Mouse (Mus musculus) forebrain, postnatal 0 days (tissue): ENCODE measurements around the gene Prr13. TPM values are rescaled to one million over a fixed set of nuclear protein-coding genes. Genes with fewer than 3 reads are reported as not detected.
A peak's percentile ranks its signal among the peaks of the same experiment; 100 is the strongest.

ENCODE experiments used
- ATAC-seq: fragments of 200-750 bp; cut with Nextera tagmentation; 2 replicates; pipeline ENCODE4 v1.8.0; 2017; ENCODE audit warnings: mild to moderate bottlenecking, moderate library complexity
- DNase-seq: peaks from one replicate; pipeline ENCODE4 v3.0.0-alpha.2; 2015
- H3K27ac ChIP-seq: fragments of 300-500 bp; sonication (generic); 2 replicates; pipeline ENCODE4 v1.5.1; 2014; ENCODE audit warnings: low read depth, mild to moderate bottlenecking, antibody characterized with exemption, low read length, moderate library complexity, mixed read lengths
- H3K27me3 ChIP-seq: fragments of 300-500 bp; sonication (generic); 2 replicates; pipeline ENCODE4 v1.6.1; 2014; ENCODE audit warnings: mild to moderate bottlenecking, low read length, mixed read lengths; ENCODE audit not compliant: insufficient read depth
- H3K36me3 ChIP-seq: fragments of 300-500 bp; sonication (generic); 2 replicates; pipeline ENCODE4 v1.6.1; 2014; ENCODE audit warnings: mild to moderate bottlenecking, moderate library complexity; ENCODE audit not compliant: insufficient read depth
- H3K4me1 ChIP-seq: fragments of 300-500 bp; sonication (generic); 2 replicates; pipeline ENCODE4 v1.6.1; 2014; ENCODE audit warnings: antibody characterized with exemption; ENCODE audit not compliant: insufficient read depth
- H3K4me2 ChIP-seq: fragments of 300-500 bp; sonication (generic); 2 replicates; pipeline ENCODE4 v1.6.1; 2014; ENCODE audit warnings: low read depth, mild to moderate bottlenecking, moderate library complexity
- H3K4me3 ChIP-seq: fragments of 300-500 bp; sonication (generic); 2 replicates; pipeline ENCODE4 v1.5.1; 2014; ENCODE audit warnings: low read depth, low read length, mixed read lengths
- H3K9ac ChIP-seq: fragments of 300-500 bp; sonication (generic); 2 replicates; pipeline ENCODE4 v1.6.1; 2014; ENCODE audit warnings: mild to moderate bottlenecking
- H3K9me3 ChIP-seq: fragments of 300-500 bp; sonication (generic); 2 replicates; pipeline ENCODE4 v1.6.1; 2016; ENCODE audit warnings: low read length
- CTCF ChIP-seq: sonication (generic); IDR thresholded peaks from 2 replicates; pipeline ENCODE4 v1.5.1; 2016; ENCODE audit warnings: antibody characterized with exemption, control low read depth, low read depth
- WGBS: fragments of 180-500 bp; shearing (Covaris S2); extraction: QIAGEN DNeasy Blood & Tissue Kit; methylation state at CpG from one replicate; pipeline ENCODE4 v1.1.7; 2014; 5-methylcytosine and 5-hydroxymethylcytosine counted together
- polyA plus RNA-seq: library from polyadenylated mRNA; unstranded; fragments of >200 nt; fragmentation: Nextera tagmentation; extraction: Ambion mirVana; gene quantifications from 2 replicates; pipeline ENCODE4 v1.2.1, GENCODE M21; 2015
- total RNA-seq: library from RNA; depleted of rRNA; stranded (reverse); fragments of >200 nt; gene quantifications from 2 replicates; pipeline ENCODE4 v1.2.3, GENCODE M21; 2014

The Prr13 gene
- total and polyA plus RNA-seq, 2 experiments from 2014 or later = 21.5 to 90.9 TPM

- H3K9ac ChIP-seq = no peak overlapping the region
- H3K4me2 ChIP-seq = no peak overlapping the region
- H3K27ac ChIP-seq = no peak overlapping the region
- WGBS = 79% methylated on average over 12 of the region's 12 CpGs
- H3K9me3 ChIP-seq = no peaks in the 10 kb centered on the region
- DNase-seq (no peak), ATAC-seq (no peak)
- H3K4me1 ChIP-seq = peaks cover 6% of the 10 kb centered on the region; the same call in 1 of the 2 replicates
- no peak overlapping the region for H3K4me3 ChIP-seq
- no peaks in the 10 kb centered on the region for H3K36me3 ChIP-seq
- no peak for TF ChIP-seq CTCF
- no peaks in the 10 kb centered on the region for H3K27me3 ChIP-seq
Observed at GRCm38 (mm10) chr15:102460409-102460808, 1.6 kb downstream of the Prr13 start.

- Histone ChIP-seq H3K4me1 (peaks cover 6% of the 10 kb centered on the region; the same call in 1 of the 2 replicates), H3K9ac (no peak overlapping the region), H3K36me3 (no peaks in the 10 kb centered on the region), H3K27ac (no peak overlapping the region), H3K4me2 (no peak overlapping the region), H3K4me3 (no peak overlapping the region), H3K9me3 (no peaks in the 10 kb centered on the region), H3K27me3 (no peaks in the 10 kb centered on the region)
- ATAC-seq = no peak
- 72% methylated on average over 4 of the region's 4 CpGs for WGBS
- no peak for DNase-seq
- no peak for TF ChIP-seq CTCF
Observed at GRCm38 (mm10) chr15:102460971-102461370, 2.1 kb downstream of the Prr13 start.

- H3K9me3 ChIP-seq = no peaks in the 10 kb centered on the region
- no peak overlapping the region for H3K9ac ChIP-seq
- H3K4me3 ChIP-seq = no peak overlapping the region
- H3K36me3 ChIP-seq = no peaks in the 10 kb centered on the region
- 81% methylated on average over 9 of the region's 9 CpGs for WGBS
- ATAC-seq = no peak
- no peak for TF ChIP-seq CTCF
- no peak overlapping the region for H3K4me2 ChIP-seq
- peaks cover 6% of the 10 kb centered on the region; the same call in 1 of the 2 replicates for H3K4me1 ChIP-seq
- H3K27me3 ChIP-seq = no peaks in the 10 kb centered on the region
- no peak overlapping the region for H3K27ac ChIP-seq
- DNase-seq = no peak
Observed at GRCm38 (mm10) chr15:102461430-102462075, 2.7 kb downstream of the Prr13 start.

GRCm38 (mm10) chr15:102463666-102464065 lies 4.8 kb downstream of the Prr13 start:
- TF ChIP-seq CTCF = peak; percentile 50
- Histone ChIP-seq H3K9ac (no peak overlapping the region), H3K4me2 (no peak overlapping the region), H3K27ac (no peak overlapping the region), H3K4me1 (peaks cover 6% of the 10 kb centered on the region; the same call in 1 of the 2 replicates), H3K9me3 (no peaks in the 10 kb centered on the region), H3K36me3 (no peaks in the 10 kb centered on the region), H3K4me3 (no peak overlapping the region), H3K27me3 (no peaks in the 10 kb centered on the region)
- DNase-seq (no peak), ATAC-seq (no peak)

- Histone ChIP-seq H3K27me3 (no peaks in the 10 kb centered on the region), H3K27ac (no peak overlapping the region), H3K4me3 (no peak overlapping the region), H3K9ac (no peak overlapping the region), H3K9me3 (no peaks in the 10 kb centered on the region), H3K4me2 (no peak overlapping the region), H3K4me1 (peaks cover 6% of the 10 kb centered on the region; the same call in 1 of the 2 replicates), H3K36me3 (no peaks in the 10 kb centered on the region; the same call in 1 of the 2 replicates)
- DNase-seq = no peak
- no peak for TF ChIP-seq CTCF
- WGBS = 98% methylated on average over 9 of the region's 9 CpGs
- no peak for ATAC-seq
Observed at GRCm38 (mm10) chr15:102468675-102469370, 10.0 kb downstream of the Prr13 start.

GRCm38 (mm10) chr15:102470183-102470604 lies 11.4 kb downstream of the Prr13 start, which contains the start of gene Pcbp2:
Pcbp2 (plus strand) TSS chr15:102470539.
- DNase-seq (peak; percentile 99), ATAC-seq (peak; percentile 98)
- WGBS = 3% methylated on average over 37 of the region's 40 CpGs
- Histone ChIP-seq H3K9ac (peak within 1 kb of the TSS; percentile 81), H3K4me3 (peak within 1 kb of the TSS; percentile 88), H3K9me3 (no peaks in the 10 kb centered on the region), H3K4me1 (peaks cover 6% of the 10 kb centered on the region; the same call in 1 of the 2 replicates), H3K4me2 (peak within 1 kb of the TSS; percentile 63), H3K27ac (peak within 1 kb of the TSS; percentile 97), H3K27me3 (no peaks in the 10 kb centered on the region), H3K36me3 (peaks cover 8% of the 10 kb centered on the region)
- peak; percentile 88 for TF ChIP-seq CTCF
